Mouse (Mus musculus) olfactory bulb, adult 2 months (tissue): ENCODE measurements around the gene Gm20479. TPM values are rescaled to one million over a fixed set of nuclear protein-coding genes. Genes with fewer than 3 reads are reported as not detected.

Experiments used
- H3K27ac ChIP-seq: fragments of 200-500 bp; 2 replicates; pipeline ENCODE4 v1.5.1; 2012; ENCODE audit warnings: low read depth, low read length; ENCODE audit not compliant: insufficient read depth
- H3K4me1 ChIP-seq: fragments of 200-500 bp; 2 replicates; pipeline ENCODE4 v1.6.1; 2012; ENCODE audit warnings: low read length; ENCODE audit not compliant: control insufficient read depth, insufficient read depth
- H3K4me3 ChIP-seq: fragments of 200-500 bp; 2 replicates; pipeline ENCODE4 v1.5.1; 2012; ENCODE audit warnings: mild to moderate bottlenecking, low read depth, low read length, moderate library complexity; ENCODE audit not compliant: insufficient read depth
- CTCF ChIP-seq: fragments of 200-500 bp; IDR thresholded peaks from 2 replicates; pipeline ENCODE4 v1.5.1; 2012; ENCODE audit warnings: low read depth, mild to moderate bottlenecking, low read length, moderate library complexity; ENCODE audit not compliant: insufficient read depth
- POLR2A ChIP-seq: fragments of 200-500 bp; IDR thresholded peaks from 2 replicates; pipeline ENCODE4 v1.6.1; 2012; ENCODE audit warnings: mild to moderate bottlenecking, low read depth, low read length, moderate library complexity; ENCODE audit not compliant: insufficient read depth
- WGBS: fragments of 180-500 bp; shearing (Covaris S2); methylation state at CpG from one replicate; pipeline ENCODE4 v1.1.7; 2018; 5-methylcytosine and 5-hydroxymethylcytosine counted together
- polyA plus RNA-seq: library from polyadenylated mRNA; stranded (reverse); fragments of >200 nt; gene quantifications from 2 replicates; pipeline ENCODE4 v1.2.4, GENCODE M21; 2012; ENCODE audit warnings: low replicate concordance; ENCODE audit not compliant: missing spikeins, insufficient read depth, insufficient read length

The Gm20479 gene
- polyA plus RNA-seq, 1 experiment, result not detected

GRCm38 (mm10) chr7:27395521-27396183, 38.4 kb upstream of the Gm20479 start:
- 2% methylated on average over 22 of the region's 22 CpGs for WGBS
- H3K4me3 ChIP-seq, result peak overlapping the region; percentile 90
- H3K4me1 ChIP-seq, result peaks cover 9% of the 10 kb centered on the region
- H3K27ac ChIP-seq, result peak overlapping the region; percentile 82
- no peak for TF ChIP-seq CTCF
- 0 out of 2 replicates have a peak, but pooled peaks have one; percentile 29 for TF ChIP-seq POLR2A

GRCm38 (mm10) chr7:27391416-27391815, 34.2 kb upstream of the Gm20479 start:
- 53% methylated on average over 16 of the region's 16 CpGs for WGBS
- no peak overlapping the region for H3K27ac ChIP-seq
- peaks cover 6% of the 10 kb centered on the region for H3K4me1 ChIP-seq
- no peak overlapping the region for H3K4me3 ChIP-seq
- TF ChIP-seq POLR2A, result no peak
- no peak for TF ChIP-seq CTCF

GRCm38 (mm10) chr7:27389213-27389612, 32.0 kb upstream of the Gm20479 start:
- TF ChIP-seq POLR2A (no peak), CTCF (no peak)
- 58% methylated on average over 6 of the region's 6 CpGs for WGBS
- peaks cover 3% of the 10 kb centered on the region for H3K4me1 ChIP-seq

GRCm38 (mm10) chr7:27384731-27385130, 27.5 kb upstream of the Gm20479 start:
- Histone ChIP-seq H3K4me3 (no peak overlapping the region), H3K27ac (no peak overlapping the region), H3K4me1 (no peaks in the 10 kb centered on the region)
- WGBS, result 28% methylated on average over 4 of the region's 4 CpGs
- TF ChIP-seq POLR2A (no peak), CTCF (peak; percentile 75)

More at GRCm38 (mm10) chr7:27389213-27389612, 32.0 kb upstream of the Gm20479 start:
- Histone ChIP-seq H3K4me3 (no peak overlapping the region), H3K27ac (no peak overlapping the region)

GRCm38 (mm10) chr7:27384134-27384533, 26.9 kb upstream of the Gm20479 start:
- TF ChIP-seq POLR2A (no peak), CTCF (no peak)
- Histone ChIP-seq H3K4me1 (no peaks in the 10 kb centered on the region), H3K27ac (no peak overlapping the region), H3K4me3 (no peak overlapping the region)
- WGBS, result 93% methylated on average over 5 of the region's 5 CpGs

- Histone ChIP-seq H3K4me1 (no peaks in the 10 kb centered on the region), H3K4me3 (no peak overlapping the region), H3K27ac (no peak overlapping the region)
- 83% methylated on average over 1 of the region's 1 CpGs for WGBS
- TF ChIP-seq POLR2A (no peak), CTCF (no peak)
Measured at GRCm38 (mm10) chr7:27383233-27383632, 26.0 kb upstream of the Gm20479 start.

GRCm38 (mm10) chr7:27381560-27381959, 24.3 kb upstream of the Gm20479 start:
- H3K4me1 ChIP-seq, result no peaks in the 10 kb centered on the region
- WGBS, result 61% methylated on average over 4 of the region's 4 CpGs
- no peak for TF ChIP-seq POLR2A
- TF ChIP-seq CTCF, result no peak
- H3K27ac ChIP-seq, result no peak overlapping the region
- H3K4me3 ChIP-seq, result no peak overlapping the region

GRCm38 (mm10) chr7:27381009-27381408, 23.8 kb upstream of the Gm20479 start:
- Histone ChIP-seq H3K27ac (no peak overlapping the region), H3K4me1 (no peaks in the 10 kb centered on the region), H3K4me3 (no peak overlapping the region)
- 52% methylated on average over 1 of the region's 1 CpGs for WGBS
- TF ChIP-seq CTCF (no peak), POLR2A (no peak)

GRCm38 (mm10) chr7:27379836-27380235, 22.6 kb upstream of the Gm20479 start:
- TF ChIP-seq POLR2A, result no peak
- TF ChIP-seq CTCF, result no peak
- Histone ChIP-seq H3K27ac (no peak overlapping the region), H3K4me3 (no peak overlapping the region), H3K4me1 (peaks cover 4% of the 10 kb centered on the region; the same call in 1 of the 2 replicates)
- WGBS, result 87% methylated on average over 6 of the region's 6 CpGs
